Mouse (Mus musculus) kidney, embryonic 16.5 days (tissue): ENCODE measurements around the gene Tubd1. TPM values are rescaled to one million over a fixed set of nuclear protein-coding genes. Genes with fewer than 3 reads are reported as not detected.

Experiments
- ATAC-seq: fragments of 200-750 bp; cut with Nextera tagmentation; 2 replicates; pipeline ENCODE4 v1.8.0; 2017; ENCODE audit warnings: moderate TSS enrichment; ENCODE audit not compliant: low FRiP score, low TSS enrichment
- H3K27ac ChIP-seq: fragments of 300-500 bp; sonication (generic); 2 replicates; pipeline ENCODE4 v1.5.1; 2014; ENCODE audit warnings: low read length
- H3K27me3 ChIP-seq: fragments of 300-500 bp; sonication (generic); 2 replicates; pipeline ENCODE4 v1.6.1; 2014; ENCODE audit warnings: low read length, control low read depth, mixed read lengths; ENCODE audit not compliant: insufficient read depth
- H3K36me3 ChIP-seq: fragments of 300-500 bp; sonication (generic); 2 replicates; pipeline ENCODE4 v1.6.1; 2014; ENCODE audit warnings: low read length, control low read depth, mixed read lengths; ENCODE audit not compliant: insufficient read depth
- H3K4me1 ChIP-seq: fragments of 300-500 bp; sonication (generic); 2 replicates; pipeline ENCODE4 v1.6.1; 2014; ENCODE audit warnings: low read length, control low read depth, mixed read lengths; ENCODE audit not compliant: insufficient read depth
- H3K4me2 ChIP-seq: fragments of 300-500 bp; sonication (generic); replicated peaks from 2 replicates; pipeline ENCODE4 v1.6.1; 2014; ENCODE audit warnings: low read depth, low read length
- H3K4me3 ChIP-seq: fragments of 300-500 bp; sonication (generic); 2 replicates; pipeline ENCODE4 v1.5.1; 2014; ENCODE audit warnings: mild to moderate bottlenecking, low read length
- H3K9ac ChIP-seq: fragments of 300-500 bp; sonication (generic); replicated peaks from 2 replicates; pipeline ENCODE4 v1.6.1; 2014; ENCODE audit warnings: low read length
- H3K9me3 ChIP-seq: fragments of 300-500 bp; sonication (generic); 2 replicates; pipeline ENCODE4 v1.6.1; 2016; ENCODE audit warnings: low read length, control low read depth
- WGBS: fragments of 180-500 bp; shearing (Covaris S2); extraction: QIAGEN DNeasy Blood & Tissue Kit; methylation state at CpG from one replicate; pipeline ENCODE4 v1.1.7; 2014; 5-methylcytosine and 5-hydroxymethylcytosine counted together
- polyA plus RNA-seq: library from polyadenylated mRNA; unstranded; fragments of >200 nt; fragmentation: Nextera tagmentation; extraction: Ambion mirVana; gene quantifications from 2 replicates; pipeline ENCODE4 v1.2.1, GENCODE M21; 2015

Gene Tubd1
- 11.4 and 13.6 TPM in 2 replicates for polyA plus RNA-seq

DNA sequence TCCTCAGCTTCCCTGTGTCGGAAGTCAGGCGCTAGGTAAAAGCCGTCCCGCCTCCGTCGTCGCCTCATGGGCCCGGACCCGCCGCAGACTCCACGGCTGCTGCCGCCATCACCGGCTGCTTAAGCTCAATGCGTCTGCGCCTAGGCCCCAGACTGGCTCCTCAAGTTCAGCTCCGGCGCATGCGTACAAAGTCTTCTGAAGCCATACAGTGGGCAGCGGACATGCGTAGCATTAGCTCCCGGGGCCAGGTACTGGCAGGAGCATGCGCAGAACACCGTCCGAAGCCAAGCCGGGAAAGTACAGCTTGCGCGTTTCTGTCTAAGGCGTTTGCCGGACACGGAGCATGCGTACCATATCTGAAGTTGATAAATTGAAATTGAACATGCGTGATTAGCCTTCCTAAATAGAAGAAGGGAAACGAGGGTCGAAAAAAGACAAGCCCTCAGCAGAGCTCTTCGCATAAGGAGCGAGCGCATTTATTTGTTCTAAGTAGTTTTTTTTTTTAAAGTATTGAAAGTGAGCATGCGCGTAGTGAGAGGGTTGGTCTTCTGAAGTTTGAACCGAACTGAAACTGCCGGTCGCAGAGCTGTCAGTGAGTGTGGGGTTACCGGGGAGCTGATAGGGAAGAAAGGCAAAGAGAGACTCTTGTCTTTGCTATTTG is at the start of gene Tubd1, which contains the start of gene Rps6kb1:
Gene Tubd1, plus strand, starts transcription at position 353 of the 661 bp plus-strand sequence.
Gene Rps6kb1, minus strand, starts transcription at position 167 of the 661 bp plus-strand sequence.
- H3K4me1 ChIP-seq: peaks cover 22% of the 10 kb centered on the region; the same call in 1 of the 2 replicates
- no peaks in the 10 kb centered on the region for H3K27me3 ChIP-seq
- H3K9ac ChIP-seq: peak within 1 kb of the TSS; percentile 97
- peaks cover 3% of the 10 kb centered on the region; the same call in 1 of the 2 replicates for H3K36me3 ChIP-seq
- H3K4me3 ChIP-seq: peak within 1 kb of the TSS; percentile 94
- peak within 1 kb of the TSS; percentile 76 for H3K4me2 ChIP-seq
- peak within 1 kb of the TSS; percentile 87 for H3K27ac ChIP-seq
- under 1% methylated on average over 43 of the region's 43 CpGs for WGBS
- no peaks in the 10 kb centered on the region for H3K9me3 ChIP-seq
- ATAC-seq: peak; percentile 98

DNA sequence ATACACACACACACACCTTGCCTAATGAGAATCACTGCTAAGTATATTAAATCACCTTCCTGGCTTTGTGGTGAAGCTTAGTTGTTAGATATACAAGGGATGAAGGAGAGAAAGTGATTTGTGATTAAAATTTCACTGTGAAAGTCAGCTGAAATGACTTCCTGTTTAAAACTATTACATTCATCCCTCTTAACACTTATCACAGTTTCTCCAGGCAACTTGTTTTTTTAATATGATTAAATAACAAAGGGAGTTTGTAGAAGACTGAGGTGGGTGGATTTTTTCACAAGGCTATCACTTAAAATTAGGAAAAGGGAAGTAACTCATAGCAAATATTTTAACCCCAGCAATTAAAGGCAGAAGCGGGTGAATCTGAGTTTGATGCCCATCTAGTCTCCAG is 47.4 kb upstream of the Tubd1 start:
- no peaks in the 10 kb centered on the region for H3K4me1 ChIP-seq
- no peak for ATAC-seq
- no peak overlapping the region for H3K4me3 ChIP-seq
- H3K9me3 ChIP-seq: no peaks in the 10 kb centered on the region
- no peaks in the 10 kb centered on the region for H3K27me3 ChIP-seq
- no peak overlapping the region for H3K27ac ChIP-seq
- 94% methylated on average over 1 of the region's 1 CpGs for WGBS
- no peak overlapping the region for H3K4me2 ChIP-seq
- peaks cover 16% of the 10 kb centered on the region for H3K36me3 ChIP-seq
- no peak overlapping the region for H3K9ac ChIP-seq

DNA sequence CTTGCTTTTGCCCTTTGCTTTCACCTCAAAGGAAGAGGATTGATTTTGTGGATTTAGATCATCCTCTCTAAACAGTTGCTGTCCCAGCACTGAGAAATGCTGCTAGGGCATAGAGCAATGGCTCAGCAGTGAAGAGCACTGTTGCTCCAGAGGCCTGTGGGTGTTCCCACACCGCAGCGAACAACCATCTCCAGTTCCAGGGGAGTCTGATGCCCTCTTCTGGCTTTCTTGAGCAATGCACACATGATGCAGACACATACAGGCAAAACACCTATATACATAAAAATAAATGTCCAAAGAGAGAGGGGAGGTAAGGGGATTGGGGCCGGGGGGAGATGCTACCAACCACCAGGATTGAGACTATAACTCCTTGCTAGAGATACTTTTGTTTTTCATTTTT is 46.9 kb upstream of the Tubd1 start:
- H3K4me3 ChIP-seq: no peak overlapping the region
- H3K27ac ChIP-seq: no peak overlapping the region
- no peaks in the 10 kb centered on the region for H3K9me3 ChIP-seq
- no peaks in the 10 kb centered on the region for H3K27me3 ChIP-seq
- no peak for ATAC-seq
- no peak overlapping the region for H3K4me2 ChIP-seq
- H3K9ac ChIP-seq: no peak overlapping the region
- WGBS: 81% methylated on average over 3 of the region's 3 CpGs
- peaks cover 16% of the 10 kb centered on the region for H3K36me3 ChIP-seq
- no peaks in the 10 kb centered on the region for H3K4me1 ChIP-seq

DNA sequence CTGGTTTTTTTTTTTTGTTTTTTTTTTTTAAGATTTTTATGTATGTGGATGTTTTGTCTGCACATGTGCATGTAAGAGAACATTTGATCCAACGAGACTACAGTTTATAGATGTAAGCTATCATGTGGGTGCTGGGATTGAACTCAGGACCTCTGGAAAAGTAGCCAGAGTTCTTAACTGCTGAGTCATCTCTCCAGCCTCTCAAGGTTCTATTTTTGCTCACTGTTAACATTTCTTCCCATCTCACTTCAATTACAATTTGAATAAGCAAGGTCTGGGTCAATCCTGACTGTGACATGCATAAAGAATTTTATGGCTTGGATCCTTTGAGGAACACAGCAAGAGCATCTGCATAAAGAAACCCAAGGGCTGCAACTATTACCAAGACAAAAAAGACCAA is 44.0 kb upstream of the Tubd1 start:
- H3K9ac ChIP-seq: no peak overlapping the region
- H3K27me3 ChIP-seq: no peaks in the 10 kb centered on the region
- H3K27ac ChIP-seq: no peak overlapping the region
- no peak overlapping the region for H3K4me3 ChIP-seq
- no peaks in the 10 kb centered on the region for H3K4me1 ChIP-seq
- H3K9me3 ChIP-seq: no peaks in the 10 kb centered on the region
- no peak for ATAC-seq
- H3K4me2 ChIP-seq: no peak overlapping the region
- peaks cover 22% of the 10 kb centered on the region for H3K36me3 ChIP-seq
- WGBS: 91% methylated on average over 1 of the region's 1 CpGs

DNA sequence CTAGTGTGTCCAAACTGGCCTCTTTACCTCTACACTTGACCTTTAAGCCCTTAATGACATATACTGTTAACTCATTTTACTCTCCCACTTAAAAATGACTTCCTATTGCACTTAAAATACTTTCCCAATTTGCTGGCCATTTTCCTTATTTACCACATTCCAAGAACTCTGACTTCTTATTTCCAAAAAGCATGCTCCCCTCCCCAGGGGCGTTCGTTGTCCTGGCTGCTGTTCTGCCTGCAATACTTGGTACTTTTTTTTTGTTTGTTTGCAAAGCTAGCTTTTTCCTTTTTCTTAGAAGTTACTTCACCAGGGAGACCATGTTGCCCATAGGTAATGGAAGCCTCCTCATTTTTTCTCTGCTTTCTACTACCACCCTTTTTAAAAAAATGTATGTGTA is 41.7 kb upstream of the Tubd1 start:
- H3K4me3 ChIP-seq: no peak overlapping the region
- H3K27me3 ChIP-seq: no peaks in the 10 kb centered on the region
- no peak overlapping the region for H3K27ac ChIP-seq
- no peak overlapping the region for H3K4me2 ChIP-seq
- H3K9me3 ChIP-seq: no peaks in the 10 kb centered on the region
- H3K9ac ChIP-seq: no peak overlapping the region
- 96% methylated on average over 2 of the region's 2 CpGs for WGBS
- H3K4me1 ChIP-seq: no peaks in the 10 kb centered on the region
- H3K36me3 ChIP-seq: peaks cover 25% of the 10 kb centered on the region
- no peak for ATAC-seq

DNA sequence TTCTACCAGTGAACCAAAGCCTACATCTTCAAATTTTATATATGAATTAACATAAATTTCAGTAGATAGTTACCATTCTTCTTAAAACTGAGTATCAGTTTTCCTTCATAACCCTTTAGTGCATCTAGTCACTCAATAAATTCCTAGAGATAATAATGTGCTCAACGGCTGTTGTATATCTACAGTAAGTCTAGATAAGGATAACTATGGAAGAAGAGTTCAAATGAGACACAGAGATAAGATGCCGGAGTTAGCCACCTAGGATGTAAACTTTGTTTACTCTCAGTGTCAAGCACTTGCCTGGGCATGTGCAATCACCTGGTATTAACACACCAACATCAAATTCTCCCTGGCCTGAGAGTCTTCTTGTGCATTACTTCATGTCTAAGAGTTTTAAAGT is 37.5 kb upstream of the Tubd1 start:
- H3K36me3 ChIP-seq: peaks cover 44% of the 10 kb centered on the region
- no peaks in the 10 kb centered on the region for H3K9me3 ChIP-seq
- H3K4me3 ChIP-seq: no peak overlapping the region
- no peaks in the 10 kb centered on the region for H3K27me3 ChIP-seq
- no peak overlapping the region for H3K9ac ChIP-seq
- H3K4me1 ChIP-seq: no peaks in the 10 kb centered on the region
- H3K27ac ChIP-seq: no peak overlapping the region
- ATAC-seq: no peak
- H3K4me2 ChIP-seq: no peak overlapping the region
- 88% methylated on average over 2 of the region's 2 CpGs for WGBS

DNA sequence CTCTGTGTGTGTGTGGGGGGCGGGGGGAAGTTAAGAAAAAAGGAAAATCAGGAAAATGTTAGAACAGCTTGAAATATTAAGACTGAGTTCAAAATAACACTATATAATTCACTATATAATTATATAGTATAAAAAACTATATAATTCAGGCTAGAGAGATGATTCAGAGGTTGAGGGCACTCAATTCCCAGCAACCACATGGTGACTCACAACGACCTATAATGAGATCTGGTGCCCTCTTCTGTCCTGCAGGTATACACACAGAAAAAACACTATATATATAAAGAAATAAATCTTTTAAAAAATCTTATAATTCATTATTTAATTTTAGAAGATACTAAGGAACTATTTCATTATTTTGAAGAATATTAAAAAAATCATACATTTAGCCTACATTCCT is 36.8 kb upstream of the Tubd1 start:
- Histone ChIP-seq H3K9me3 (no peaks in the 10 kb centered on the region), H3K4me2 (no peak overlapping the region), H3K27ac (no peak overlapping the region), H3K4me1 (no peaks in the 10 kb centered on the region), H3K36me3 (peaks cover 48% of the 10 kb centered on the region), H3K27me3 (no peaks in the 10 kb centered on the region), H3K9ac (no peak overlapping the region), H3K4me3 (no peak overlapping the region)
- ATAC-seq: no peak
- WGBS: 76% methylated on average over 2 of the region's 2 CpGs

DNA sequence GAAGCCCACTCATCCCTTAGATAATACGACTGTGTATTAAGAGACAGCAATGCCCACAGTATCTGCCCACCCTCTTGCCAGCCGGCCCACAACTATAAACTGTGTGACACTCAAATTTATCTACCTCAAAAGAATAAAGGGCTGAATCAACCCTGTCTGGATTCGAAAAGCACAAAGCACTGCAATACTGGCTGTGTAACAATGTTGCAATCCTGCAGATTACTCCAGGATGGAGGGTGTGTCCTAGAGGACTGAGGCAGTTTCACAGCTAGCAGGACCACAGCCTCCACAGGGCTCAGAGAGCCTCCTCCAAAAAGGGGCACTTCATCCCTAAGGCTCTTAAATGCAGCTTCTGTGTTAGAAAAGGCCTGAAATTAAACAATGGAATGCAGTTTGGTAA is 28.2 kb upstream of the Tubd1 start:
- Histone ChIP-seq H3K27ac (no peak overlapping the region), H3K4me2 (no peak overlapping the region), H3K9ac (no peak overlapping the region), H3K4me3 (no peak overlapping the region), H3K27me3 (no peaks in the 10 kb centered on the region), H3K36me3 (peaks cover 53% of the 10 kb centered on the region), H3K4me1 (no peaks in the 10 kb centered on the region), H3K9me3 (peaks cover 4% of the 10 kb centered on the region; the same call in 1 of the 2 replicates)
- no peak for ATAC-seq
- WGBS: 82% methylated on average over 3 of the region's 3 CpGs

DNA sequence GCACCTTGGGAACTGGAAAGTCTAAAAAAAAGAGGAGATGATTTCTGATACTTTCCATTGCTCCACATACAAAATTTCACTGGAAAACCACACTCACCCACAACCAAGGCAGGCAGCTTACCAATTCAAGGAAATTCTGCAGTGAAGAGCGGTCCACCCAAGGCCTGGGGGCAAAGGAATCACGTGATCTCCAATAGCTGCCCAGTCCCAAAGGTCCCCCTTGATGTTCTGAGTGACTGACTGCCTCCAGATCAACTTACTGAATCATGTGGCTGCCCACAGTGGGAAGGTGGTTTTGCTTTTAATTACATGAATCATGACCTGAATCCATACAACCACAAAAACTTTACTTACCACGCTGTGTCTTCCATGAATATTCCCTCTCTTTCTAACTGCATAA is 27.6 kb upstream of the Tubd1 start:
- H3K9ac ChIP-seq: no peak overlapping the region
- H3K36me3 ChIP-seq: peaks cover 56% of the 10 kb centered on the region
- no peaks in the 10 kb centered on the region for H3K4me1 ChIP-seq
- H3K4me3 ChIP-seq: no peak overlapping the region
- H3K27ac ChIP-seq: no peak overlapping the region
- WGBS: 57% methylated on average over 3 of the region's 3 CpGs
- no peak overlapping the region for H3K4me2 ChIP-seq
- ATAC-seq: no peak
- H3K9me3 ChIP-seq: peaks cover 4% of the 10 kb centered on the region; the same call in 1 of the 2 replicates
- no peaks in the 10 kb centered on the region for H3K27me3 ChIP-seq

DNA sequence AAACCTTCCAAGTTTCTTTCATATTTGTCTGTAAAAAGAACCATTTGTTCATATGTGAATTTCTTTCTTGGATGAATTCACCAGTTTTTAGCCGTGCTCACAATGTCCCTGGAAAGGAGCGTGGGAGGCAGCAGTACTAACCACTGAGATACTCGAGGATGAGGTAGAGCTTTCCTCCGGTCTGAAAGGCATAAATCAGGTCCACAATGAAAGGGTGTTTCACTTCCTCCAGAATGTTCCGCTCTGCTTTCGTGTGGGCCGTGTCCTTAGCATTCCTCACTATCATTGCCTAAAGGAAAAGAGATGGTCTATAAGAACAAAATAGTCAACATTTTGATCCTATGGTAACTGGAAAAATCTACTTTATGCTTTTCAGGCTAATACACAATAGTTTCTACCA is 25.0 kb upstream of the Tubd1 start:
- no peak overlapping the region for H3K4me3 ChIP-seq
- 67% methylated on average over 7 of the region's 7 CpGs for WGBS
- ATAC-seq: no peak
- H3K27me3 ChIP-seq: no peaks in the 10 kb centered on the region
- H3K9me3 ChIP-seq: peaks cover 4% of the 10 kb centered on the region; the same call in 1 of the 2 replicates
- peaks cover 64% of the 10 kb centered on the region for H3K36me3 ChIP-seq
- H3K27ac ChIP-seq: no peak overlapping the region
- no peaks in the 10 kb centered on the region for H3K4me1 ChIP-seq
- H3K4me2 ChIP-seq: no peak overlapping the region
- H3K9ac ChIP-seq: no peak overlapping the region
